Mouse (Mus musculus): Measurements from ENCODE around the gene Pdhx.

The Pdhx gene

GRCm38 (mm10) chr2:103062865-103063264 lies 10.4 kb downstream of the Pdhx start:
- peak; percentile 53 for DNase-seq (ENCODE audit: low read depth, low spot score)

DNA sequence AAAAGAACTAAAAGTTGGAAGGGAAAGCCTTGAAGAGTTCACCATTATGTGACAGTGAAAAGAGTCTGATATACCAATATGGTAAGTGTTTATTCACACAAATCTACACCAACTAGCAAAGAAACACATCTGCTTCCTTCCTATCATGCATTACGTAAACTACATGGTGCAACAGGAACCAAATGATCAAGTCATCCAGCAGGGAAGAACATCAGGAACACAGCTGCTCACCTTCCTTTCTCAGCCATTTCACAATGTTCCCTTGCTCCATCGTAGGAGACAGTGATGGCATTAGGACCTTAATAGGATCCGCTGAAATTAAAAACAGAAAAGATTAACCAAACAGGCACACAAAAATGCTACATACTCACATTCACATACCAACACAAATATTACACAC lies 15.0 kb downstream of the Pdhx start:
- no peak for DNase-seq (ENCODE audit: low read depth, low spot score)

- no peak for DNase-seq (ENCODE audit: low read depth, low spot score)
Observed at GRCm38 (mm10) chr2:103055820-103056219, 17.5 kb downstream of the Pdhx start.

DNA sequence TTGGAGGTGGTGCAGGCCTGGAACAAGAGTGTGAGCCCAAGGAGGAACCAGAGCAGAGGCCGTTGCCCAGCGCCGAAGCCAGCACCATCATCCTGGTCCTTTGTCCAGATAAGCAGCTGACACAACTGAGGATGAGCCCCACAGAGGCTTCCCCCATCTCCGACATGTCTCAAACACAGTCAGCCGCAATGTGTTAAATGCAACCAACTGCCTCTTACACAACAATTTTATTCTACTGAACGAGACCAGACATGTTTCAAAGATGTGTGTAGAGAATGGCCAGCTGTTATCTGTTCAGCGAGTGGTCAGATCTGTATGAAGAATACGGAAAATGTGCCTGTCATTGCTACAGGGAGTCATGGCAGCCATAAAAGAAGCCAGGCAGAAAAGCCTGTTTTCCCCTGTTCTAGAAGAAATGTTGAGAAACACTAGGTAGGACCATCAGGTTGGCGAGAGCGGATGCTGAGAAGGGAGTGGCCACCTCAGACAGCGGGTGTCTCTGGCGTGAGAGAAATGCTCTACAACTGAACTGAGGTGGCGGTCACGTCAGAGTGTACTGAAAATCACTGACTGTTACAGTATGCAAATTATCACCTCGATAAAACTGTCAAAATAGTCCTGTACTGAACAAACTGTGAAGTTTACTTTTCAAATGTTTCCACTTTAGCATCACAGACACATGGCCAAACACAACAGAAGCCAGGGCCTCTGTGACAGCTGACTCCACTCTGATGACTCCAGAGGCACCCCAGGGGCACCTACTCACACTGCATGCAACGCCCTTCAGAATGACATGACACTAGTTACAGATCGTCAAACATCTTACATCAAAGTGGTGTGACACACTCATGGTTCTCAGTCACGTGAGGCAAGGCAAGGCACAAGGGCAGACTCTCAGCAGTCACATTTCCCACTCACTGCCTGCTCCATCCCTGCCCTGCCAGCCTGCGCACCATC lies 21.1 kb downstream of the Pdhx start:
- no peak for DNase-seq (ENCODE audit: low read depth, low spot score)

- no peak for DNase-seq (ENCODE audit: low read depth, low spot score)
Observed at GRCm38 (mm10) chr2:103045286-103045685, 28.0 kb downstream of the Pdhx start.

- no peak for DNase-seq (ENCODE audit: low read depth, low spot score)
Observed at GRCm38 (mm10) chr2:103040896-103041295, 32.4 kb downstream of the Pdhx start.

- no peak for DNase-seq (ENCODE audit: low read depth, low spot score)
Observed at GRCm38 (mm10) chr2:103037831-103038230, 35.5 kb downstream of the Pdhx start.

GRCm38 (mm10) chr2:103022728-103023127 lies 50.6 kb downstream of the Pdhx start:
- no peak for DNase-seq (ENCODE audit: low read depth, low spot score)

DNA sequence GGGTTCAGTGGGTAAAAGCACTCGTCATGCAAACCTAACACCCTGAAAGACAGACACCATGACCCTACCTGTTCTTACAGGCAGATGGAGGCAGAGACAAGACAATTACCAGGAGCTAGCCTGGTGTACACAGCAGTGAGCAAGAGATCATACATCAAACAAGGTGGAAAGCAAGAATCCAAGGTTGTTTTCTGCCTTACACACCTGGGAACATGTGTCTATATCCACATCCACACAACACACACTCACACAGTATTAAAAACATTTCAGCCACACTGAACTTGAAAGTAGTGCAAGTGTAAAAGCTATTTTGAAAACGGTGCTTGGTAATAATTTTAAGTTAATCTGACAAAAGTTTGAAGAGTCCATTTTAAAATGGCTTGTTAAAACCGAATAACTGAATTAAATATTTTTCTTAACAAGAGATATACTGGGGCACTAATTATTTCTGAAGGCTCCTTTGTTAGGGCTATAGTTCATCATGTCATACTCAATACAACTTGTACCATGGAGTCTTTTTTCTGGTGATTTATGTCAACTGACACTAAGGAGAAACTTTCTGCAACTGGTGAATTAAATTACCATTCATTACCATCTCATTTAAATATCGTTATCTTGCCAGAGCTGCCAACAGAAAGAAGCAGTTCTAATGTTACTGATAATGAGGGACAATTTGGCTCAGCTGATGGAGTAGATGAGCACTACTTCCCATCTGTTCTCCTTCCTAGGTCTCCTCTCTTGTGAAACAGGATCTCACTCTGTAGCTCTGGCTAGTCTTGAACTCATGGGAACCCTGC lies 52.9 kb downstream of the Pdhx start:
- DNase-seq (ENCODE audit: low read depth, low spot score) = no peak

DNA sequence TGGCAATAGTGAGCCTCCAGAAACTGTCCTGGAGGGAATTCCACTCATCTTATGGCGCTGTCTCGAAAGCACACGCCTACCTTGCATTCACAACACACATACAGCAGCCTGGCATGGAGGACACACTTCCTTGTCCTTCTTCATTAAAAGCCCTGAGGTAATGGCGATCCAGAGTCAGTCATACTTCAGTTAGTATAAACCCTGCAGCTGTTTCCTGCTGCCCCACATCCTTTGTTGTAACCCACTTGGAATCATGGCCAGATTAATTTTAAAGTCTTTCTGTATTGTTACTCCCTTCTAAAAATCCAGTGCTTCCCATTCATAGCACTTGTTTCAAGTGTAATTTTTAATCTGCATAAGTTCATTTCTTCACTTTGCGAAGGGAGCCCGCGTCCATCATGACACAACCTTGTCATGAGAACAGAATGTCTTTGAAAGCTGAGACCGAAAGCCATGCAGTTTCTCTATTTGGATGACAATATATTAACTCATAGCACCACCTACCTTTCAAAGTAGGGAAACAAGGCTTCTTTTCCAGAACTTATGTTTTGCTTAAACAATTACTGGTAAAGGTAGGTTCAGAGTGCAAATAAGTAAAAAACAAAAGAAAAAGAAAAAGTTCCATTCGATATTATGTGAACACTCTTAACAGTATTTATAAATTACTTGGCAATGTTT lies 54.4 kb downstream of the Pdhx start:
- DNase-seq (ENCODE audit: low read depth, low spot score) = peak; percentile 14

DNA sequence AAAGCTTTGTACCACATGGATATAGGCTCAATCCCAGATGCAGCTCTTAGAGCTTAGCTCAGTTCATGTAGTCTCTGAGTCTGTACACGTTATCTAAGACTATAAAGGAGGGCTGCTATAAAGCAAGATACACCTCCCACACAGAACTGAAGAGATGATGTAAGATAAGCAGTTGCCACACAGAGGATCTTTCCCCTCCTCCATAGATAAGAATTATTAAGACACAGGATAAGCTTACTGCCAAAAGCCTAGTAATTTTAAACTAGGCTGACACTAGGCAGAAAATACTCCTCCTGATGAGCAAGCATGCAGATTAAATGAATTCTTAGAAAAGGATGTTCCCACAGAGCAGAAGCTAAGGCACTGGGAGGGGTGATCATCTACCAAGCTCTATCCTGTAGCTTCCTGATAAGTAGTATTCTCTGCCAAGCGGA lies 55.9 kb downstream of the Pdhx start:
- DNase-seq (ENCODE audit: low read depth, low spot score) = no peak

- DNase-seq (ENCODE audit: low read depth, low spot score) = no peak
Observed at GRCm38 (mm10) chr2:103016089-103016488, 57.2 kb downstream of the Pdhx start.

- DNase-seq (ENCODE audit: low read depth, low spot score) = no peak
Observed at GRCm38 (mm10) chr2:103012782-103013575, 60.3 kb downstream of the Pdhx start.

DNA sequence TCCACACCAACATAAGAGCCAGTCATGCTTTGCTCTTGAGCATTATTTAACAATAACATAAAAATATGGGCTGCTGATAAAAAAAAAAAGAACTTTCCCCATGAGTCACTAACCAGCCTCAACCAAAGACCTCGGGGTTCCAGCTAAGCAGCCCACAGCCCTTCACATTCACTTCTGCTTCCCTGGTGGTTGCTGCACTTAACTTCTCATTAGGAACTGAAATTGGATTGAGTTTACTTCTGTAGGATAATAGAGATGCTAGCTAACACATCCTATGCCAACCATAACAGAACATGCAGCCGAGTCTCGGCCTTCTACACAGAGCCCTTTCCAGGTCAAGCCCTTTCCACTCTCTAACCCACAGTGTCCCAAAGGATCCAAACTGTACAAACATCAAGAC lies 65.1 kb downstream of the Pdhx start:
- no peak for DNase-seq (ENCODE audit: low read depth, low spot score)

GRCm38 (mm10) chr2:103004599-103004998 lies 68.7 kb downstream of the Pdhx start:
- DNase-seq (ENCODE audit: low read depth, low spot score) = no peak

GRCm38 (mm10) chr2:102999153-102999575 lies 74.1 kb downstream of the Pdhx start:
- no peak for DNase-seq (ENCODE audit: low read depth, low spot score)

- DNase-seq (ENCODE audit: low read depth, low spot score) = peak; percentile 5
Observed at GRCm38 (mm10) chr2:102998356-102998755, 75.0 kb downstream of the Pdhx start.

- DNase-seq (ENCODE audit: low read depth, low spot score) = no peak
Observed at GRCm38 (mm10) chr2:102997874-102998273, 75.4 kb downstream of the Pdhx start.

DNA sequence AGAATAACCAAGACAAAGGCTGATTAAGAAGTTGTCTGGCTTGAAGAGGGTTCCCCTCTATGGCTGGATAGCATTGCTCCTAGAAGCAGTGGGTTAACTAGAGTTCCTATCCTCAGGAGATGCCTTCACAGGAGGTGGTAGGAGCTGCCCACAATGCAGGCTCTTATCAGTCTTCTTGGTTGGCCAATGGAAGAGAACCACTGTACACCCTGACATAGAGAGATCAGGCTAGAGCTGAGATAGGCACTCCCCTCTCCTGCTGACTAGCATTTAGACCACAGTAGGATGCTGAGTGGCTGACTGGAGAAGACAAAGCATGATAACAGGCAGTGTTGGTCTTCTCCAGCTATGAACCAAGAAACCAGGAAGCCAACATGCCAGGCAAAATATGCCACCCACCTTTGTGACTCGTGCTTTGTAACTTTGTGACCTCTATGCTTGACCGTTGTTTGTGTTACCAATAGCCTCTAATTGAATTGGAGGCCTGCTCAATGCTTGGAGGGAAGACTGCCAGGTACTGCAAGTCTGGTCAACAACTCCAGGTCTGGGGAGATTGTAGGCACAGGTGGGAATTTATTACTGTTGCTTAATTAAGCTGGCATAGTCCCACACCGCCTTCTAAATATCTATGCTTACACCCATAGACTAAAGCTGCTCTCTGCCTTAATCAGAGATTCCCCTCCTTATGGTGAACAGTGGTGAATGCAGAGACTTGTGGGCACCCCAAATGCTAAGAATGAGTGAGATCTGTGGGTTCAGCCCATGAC lies 79.3 kb downstream of the Pdhx start:
- no peak for DNase-seq (ENCODE audit: low read depth, low spot score)

- no peak for DNase-seq (ENCODE audit: low read depth, low spot score)
Observed at GRCm38 (mm10) chr2:102992405-102992804, 80.9 kb downstream of the Pdhx start.
